Mouse (Mus musculus) lung, adult 2 months (tissue): ENCODE results near the gene Ofd1.

Experiments used
- CTCF ChIP-seq: fragments of 200-500 bp; IDR thresholded peaks from 2 replicates; pipeline ENCODE4 v1.5.1; 2011; ENCODE audit warnings: mild to moderate bottlenecking, low read length, control low read depth; ENCODE audit not compliant: insufficient read depth
- POLR2A ChIP-seq: fragments of 200-500 bp; IDR thresholded peaks from 2 replicates; pipeline ENCODE4 v1.6.1; 2011; ENCODE audit warnings: low read depth, mild to moderate bottlenecking, control low read depth, low read length, borderline replicate concordance; ENCODE audit errors: extremely low read depth

- TF ChIP-seq CTCF: no peak
- TF ChIP-seq POLR2A: no peak
Observed at GRCm38 (mm10) chrX:166393753-166394152, 46.8 kb downstream of the Ofd1 start.
